In genomic region chr1:56811486-56811885, GRCm38 (mm10) we compare ENCODE assay signal across 28 mouse cellular contexts.
DNase-seq lines count a peak whose midpoint lies in the region; ATAC-seq and TF ChIP-seq lines count a peak whose summit lies in the region.
"Had no signal": no experiment of that assay in that cellular context is flagged by ENCODE, and none has a peak within 500 bp of the region (broad histone marks: within the 10 kb centered on the region; RNA-seq: fewer than 3 reads in every experiment).

No protein-coding gene starts in this region.

- ATAC-seq in kidney, embryonic 16.5 days (ENCODE audit: low FRiP score, low TSS enrichment), result 0 out of 2 replicates have a peak, but pooled peaks have one; percentile 35
- 0 out of 2 replicates have a peak, but pooled peaks have one; percentile 45 for ATAC-seq in stomach, postnatal 0 days (ENCODE audit: low FRiP score, low TSS enrichment)
- ATAC-seq in midbrain, embryonic 15.5 days (replicated peaks), result no peak
- ATAC-seq: forebrain, embryonic 16.5 days had no signal

- no peaks in the 10 kb centered on the region for H3K9me3 ChIP-seq in kidney, embryonic 16.5 days (ENCODE audit: low read length)
- H3K9me3 ChIP-seq in stomach, postnatal 0 days (ENCODE audit: control insufficient read depth, low read length), result no peaks in the 10 kb centered on the region
- H3K9me3 ChIP-seq in midbrain, embryonic 15.5 days, result no peaks in the 10 kb centered on the region
- H3K9me3 ChIP-seq: heart, embryonic 13.5 days; limb, embryonic 13.5 days; neural tube, embryonic 12.5 days had no signal

- H3K4me2 ChIP-seq in kidney, embryonic 16.5 days (replicated peaks; ENCODE audit: low read depth, low read length), result no peak overlapping the region
- H3K4me2 ChIP-seq in stomach, postnatal 0 days (replicated peaks; ENCODE audit: low read depth), result no peak overlapping the region
- no peak overlapping the region for H3K4me2 ChIP-seq in midbrain, embryonic 15.5 days
- H3K4me2 ChIP-seq: heart, embryonic 13.5 days; hindbrain, embryonic 14.5 days; limb, embryonic 13.5 days; liver, embryonic 11.5 days; midbrain, embryonic 11.5 days; neural tube, embryonic 12.5 days had no signal

- H3K4me1 ChIP-seq in kidney, embryonic 16.5 days (ENCODE audit: insufficient read depth, low read length), result peaks cover 5% of the 10 kb centered on the region; the same call in 1 of the 2 replicates
- no peaks in the 10 kb centered on the region for H3K4me1 ChIP-seq in stomach, postnatal 0 days (replicated peaks; ENCODE audit: control insufficient read depth, insufficient read depth)
- no peaks in the 10 kb centered on the region for H3K4me1 ChIP-seq in midbrain, embryonic 15.5 days
- H3K4me1 ChIP-seq: heart, embryonic 13.5 days; limb, embryonic 13.5 days; neural tube, embryonic 12.5 days had no signal

- no peak for TF ChIP-seq EP300 in stomach, postnatal 0 days (optimal IDR thresholded peaks at IDR 0.05)

- no peaks in the 10 kb centered on the region for H3K36me3 ChIP-seq in kidney, embryonic 16.5 days (ENCODE audit: insufficient read depth, low read length)
- no peaks in the 10 kb centered on the region for H3K36me3 ChIP-seq in stomach, postnatal 0 days (ENCODE audit: control insufficient read depth, insufficient read depth, low read length)
- H3K36me3 ChIP-seq in midbrain, embryonic 15.5 days (replicated peaks), result no peaks in the 10 kb centered on the region
- H3K36me3 ChIP-seq: heart, embryonic 13.5 days; limb, embryonic 13.5 days; neural tube, embryonic 12.5 days had no signal

- no peak overlapping the region for H3K27ac ChIP-seq in kidney, embryonic 16.5 days (ENCODE audit: low read length)
- no peak overlapping the region for H3K27ac ChIP-seq in stomach, postnatal 0 days (replicated peaks)
- no peak overlapping the region for H3K27ac ChIP-seq in midbrain, embryonic 15.5 days
- H3K27ac ChIP-seq: gastrocnemius, adult 2 months; heart, adult 2 months; heart, embryonic 13.5 days; hindbrain, embryonic 14.5 days; left cerebral cortex, adult 2 months; limb, embryonic 13.5 days; neural tube, embryonic 12.5 days had no signal

- DNase-seq in kidney, adult 11 months, result peak; percentile 68
- no peak for DNase-seq in kidney, postnatal 10 days
- peak; percentile 7 for DNase-seq in lung, postnatal 25 days (ENCODE audit: low spot score)
- no peak for DNase-seq in lung, postnatal 10 days
- DNase-seq in stomach, postnatal 0 days (ENCODE audit: low spot score), result no peak
- DNase-seq in heart, adult 8-10 months (ENCODE audit: low spot score), result no peak
- DNase-seq: adrenal gland, postnatal 25 days; cerebellum, adult 11-12 months; cerebellum, adult 9-11 months; gastrocnemius, adult 2 months; gastrocnemius, postnatal 36 days; heart, adult 2 months; heart, postnatal 10 days; right cerebral cortex, adult 18-20 months; thymus, adult 2 months; thymus, postnatal 36 days had no signal

- no peak overlapping the region for H3K9ac ChIP-seq in kidney, embryonic 16.5 days (replicated peaks; ENCODE audit: low read length)
- no peak overlapping the region for H3K9ac ChIP-seq in stomach, postnatal 0 days (ENCODE audit: low read length)
- H3K9ac ChIP-seq in midbrain, embryonic 15.5 days, result no peak overlapping the region
- H3K9ac ChIP-seq: heart, embryonic 13.5 days; hindbrain, embryonic 14.5 days; limb, embryonic 13.5 days; neural tube, embryonic 12.5 days had no signal

- WGBS in kidney, embryonic 16.5 days, result 84% methylated on average over 3 of the region's 3 CpGs
- WGBS in stomach, postnatal 0 days, result 84% methylated on average over 3 of the region's 3 CpGs
- WGBS in midbrain, embryonic 15.5 days, result 92% methylated on average over 3 of the region's 3 CpGs

- H3K4me3 ChIP-seq in kidney, embryonic 16.5 days (ENCODE audit: low read length), result no peak overlapping the region
- no peak overlapping the region for H3K4me3 ChIP-seq in stomach, postnatal 0 days (ENCODE audit: low read depth, low read length)
- H3K4me3 ChIP-seq in midbrain, embryonic 15.5 days, result no peak overlapping the region
- H3K4me3 ChIP-seq: erythroblast, embryonic 14.5 days; gastrocnemius, adult 2 months; heart, adult 2 months; heart, embryonic 13.5 days; left cerebral cortex, adult 2 months; limb, embryonic 13.5 days; myocyte; neural tube, embryonic 12.5 days had no signal

- TF ChIP-seq CTCF in stomach, postnatal 0 days (IDR thresholded peaks at IDR 0.05; ENCODE audit: low read depth), result no peak

- no peaks in the 10 kb centered on the region for H3K27me3 ChIP-seq in kidney, embryonic 16.5 days (ENCODE audit: insufficient read depth, low read length)
- no peaks in the 10 kb centered on the region for H3K27me3 ChIP-seq in stomach, postnatal 0 days (ENCODE audit: control insufficient read depth, insufficient read depth, low read length)
- no peaks in the 10 kb centered on the region for H3K27me3 ChIP-seq in midbrain, embryonic 15.5 days (replicated peaks)
- H3K27me3 ChIP-seq: heart, embryonic 13.5 days; limb, embryonic 13.5 days; neural tube, embryonic 12.5 days had no signal

Comparison
In these comparisons a context has a peak if more than half of its experiments do, and no peak if none do; other contexts are left out.
1. DNase-seq: peak in kidney, adult 11 months (single experiment) and lung, postnatal 25 days (single experiment); none in kidney, postnatal 10 days (single experiment), lung, postnatal 10 days (single experiment), stomach, postnatal 0 days (single experiment) and heart, adult 8-10 months (single experiment).